Mouse (Mus musculus): ENCODE measurements around the gene Aif1l. TPM values are rescaled to one million over a fixed set of nuclear protein-coding genes. Genes with fewer than 3 reads are reported as not detected.
"Not testable (repeated sequence)": the region's sequence is repeated elsewhere in the genome, so short reads cannot be mapped to it uniquely, and the experiment has no call there.

The Aif1l gene
- 0.58 and 0.87 TPM in 2 replicates for polyA plus RNA-seq (2012; rRNA removed)

DNA sequence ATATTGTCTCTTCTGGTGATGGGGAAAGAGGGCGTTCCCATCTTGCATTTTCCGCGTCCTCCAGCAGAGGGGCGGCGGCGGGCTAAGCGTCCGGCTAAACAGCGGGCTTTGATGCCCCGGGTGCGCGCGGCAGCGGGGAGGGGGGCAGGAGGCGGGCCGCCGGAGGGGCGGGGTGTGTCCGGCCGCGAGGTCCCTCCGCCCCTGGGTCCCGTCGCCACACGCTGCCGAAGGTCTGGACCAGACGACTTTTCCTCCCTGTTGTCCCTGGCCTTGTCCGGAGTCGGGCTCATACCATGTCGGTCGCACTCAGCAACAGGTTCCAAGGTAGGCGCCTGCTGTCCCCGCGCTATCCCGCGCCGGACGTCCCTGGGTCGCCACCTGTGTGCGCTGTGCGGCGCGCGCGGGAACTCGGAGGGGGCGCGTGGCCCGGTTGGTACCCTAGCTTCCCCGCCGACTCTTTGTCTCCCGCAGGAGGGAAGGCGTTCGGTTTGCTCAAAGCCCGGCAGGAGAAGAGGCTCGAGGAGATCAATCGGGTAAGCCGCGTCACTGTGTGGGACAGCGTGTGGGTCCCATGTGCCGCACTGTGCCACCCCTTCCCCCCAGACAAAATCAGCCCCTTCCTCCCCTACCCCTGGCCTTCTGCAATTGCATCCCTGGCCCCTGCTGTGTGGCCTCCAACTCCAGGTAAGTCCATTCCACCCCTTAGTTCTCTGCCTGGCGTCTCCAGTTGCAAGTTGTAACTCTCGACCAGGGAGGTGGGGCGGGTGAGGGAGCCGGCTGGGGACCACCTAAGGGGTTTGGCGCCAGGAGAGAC is at the start of gene Aif1l:
Aif1l (plus strand) TSS at position 82 of the 814 bp plus-strand sequence.
- 1% methylated on average over 66 of the region's 66 CpGs for WGBS
- DNase-seq (ENCODE audit: low read depth, low spot score), result no peak

GRCm38 (mm10) chr2:31900932-31901331 is 49.0 kb upstream of the Aif1l start:
- WGBS, result 81% methylated on average over 4 of the region's 4 CpGs

DNA sequence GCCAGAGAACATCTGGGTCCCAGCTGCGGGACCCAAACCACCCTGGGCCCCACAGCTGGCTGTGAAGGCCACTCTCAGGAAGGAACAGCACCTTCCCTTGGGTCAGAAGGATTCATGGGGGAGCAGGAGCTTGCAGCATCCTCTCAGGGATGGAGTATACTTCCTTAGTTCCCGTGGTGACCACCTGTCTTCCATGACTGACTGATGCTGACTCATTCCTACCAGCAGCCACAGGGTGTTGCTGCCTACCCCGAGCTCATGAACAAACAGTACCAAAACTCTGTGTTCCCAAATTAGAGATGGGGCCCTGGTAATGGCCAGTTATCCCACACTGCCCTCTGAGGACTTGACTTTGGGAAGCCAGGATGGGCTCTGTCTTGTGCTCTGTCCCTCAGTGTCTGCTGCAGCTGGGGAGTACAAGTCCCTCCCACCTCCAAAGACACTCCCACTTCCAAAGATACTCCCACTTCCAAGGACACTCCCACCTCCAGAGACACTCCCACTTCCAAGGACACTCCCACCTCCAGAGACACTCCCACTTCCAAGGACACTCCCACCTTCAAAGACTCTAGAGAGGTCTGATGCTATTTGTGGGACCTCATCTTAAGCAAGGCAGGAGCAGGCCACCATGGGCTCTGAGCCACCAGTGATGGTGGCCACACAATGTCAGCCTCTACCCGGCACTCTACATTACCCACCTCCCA is 48.1 kb upstream of the Aif1l start:
- WGBS, result 46% methylated on average over 4 of the region's 4 CpGs
- no peak for DNase-seq (ENCODE audit: low read depth, low spot score)

More at GRCm38 (mm10) chr2:31900932-31901331, 49.0 kb upstream of the Aif1l start:
- no peak for DNase-seq (ENCODE audit: low read depth, low spot score)

DNA sequence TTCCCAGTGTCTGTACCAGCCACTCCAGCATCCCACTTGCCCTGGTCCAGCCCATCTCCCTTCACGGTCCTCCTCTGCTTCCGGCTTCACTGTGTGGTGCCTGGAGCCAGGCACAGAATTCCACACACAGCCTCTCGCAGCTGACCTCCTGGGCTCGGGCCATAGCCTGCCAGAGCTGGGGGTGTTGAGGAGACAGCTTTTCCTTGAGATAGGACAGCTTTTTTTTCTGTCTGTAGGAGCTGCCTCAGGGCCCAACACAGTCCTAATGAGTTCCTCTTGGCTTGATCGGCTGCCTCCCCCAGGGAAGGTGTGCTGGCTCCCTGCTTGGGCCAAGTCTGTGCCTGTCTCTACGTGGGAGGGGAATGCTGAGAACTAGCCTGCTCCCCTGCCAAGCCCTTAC is 45.9 kb upstream of the Aif1l start:
- DNase-seq (ENCODE audit: low read depth, low spot score), result no peak
- 46% methylated on average over 6 of the region's 6 CpGs for WGBS

DNA sequence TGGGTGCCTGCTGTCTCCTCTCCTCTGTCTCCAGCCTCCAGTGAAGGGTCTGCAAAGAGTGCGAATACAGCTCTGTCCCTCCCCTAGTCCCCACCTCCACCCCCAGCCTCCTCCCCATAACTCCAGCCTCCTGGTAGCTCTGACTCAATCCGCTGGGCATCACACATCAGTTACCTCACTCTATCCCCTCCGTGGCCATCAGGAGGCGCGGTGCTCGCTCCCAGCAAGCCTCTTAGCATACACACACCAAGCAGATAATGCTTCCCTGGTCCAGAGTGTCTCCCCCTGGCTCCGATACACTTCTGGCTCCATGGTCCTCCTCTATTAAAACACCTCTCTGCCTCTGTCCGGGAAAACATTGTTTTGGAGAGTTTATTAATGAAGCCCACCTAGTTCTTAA is 45.3 kb upstream of the Aif1l start:
- 21% methylated on average over 8 of the region's 8 CpGs for WGBS
- DNase-seq (ENCODE audit: low read depth, low spot score), result no peak

DNA sequence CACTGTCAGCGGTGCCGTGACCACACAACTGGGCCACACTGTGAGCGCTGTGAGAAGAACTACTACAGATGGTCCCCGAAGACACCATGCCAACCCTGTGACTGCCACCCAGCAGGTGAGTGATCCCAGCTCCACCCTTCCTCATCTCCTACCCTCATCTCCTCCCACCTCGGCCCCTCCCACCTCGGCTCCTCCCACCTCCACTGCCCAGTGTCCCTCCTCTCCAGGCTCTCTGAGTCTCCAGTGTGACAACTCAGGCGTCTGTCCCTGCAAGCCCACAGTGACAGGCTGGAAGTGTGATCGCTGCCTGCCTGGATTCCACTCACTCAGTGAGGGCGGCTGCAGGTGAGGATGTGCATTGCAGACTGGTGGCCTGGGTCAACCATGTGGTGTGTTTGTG is 44.3 kb upstream of the Aif1l start:
- WGBS, result 39% methylated on average over 9 of the region's 9 CpGs

GRCm38 (mm10) chr2:31906407-31906806 is 43.5 kb upstream of the Aif1l start:
- 52% methylated on average over 9 of the region's 9 CpGs for WGBS
- no peak for DNase-seq (ENCODE audit: low read depth, low spot score)

More for the DNA sequence above, 44.3 kb upstream of the Aif1l start:
- peak; percentile 1 for DNase-seq (ENCODE audit: low read depth, low spot score)

- no peak for DNase-seq (ENCODE audit: low read depth, low spot score)
- WGBS, result 72% methylated on average over 4 of the region's 4 CpGs
Measured at GRCm38 (mm10) chr2:31912575-31912974, 37.4 kb upstream of the Aif1l start.

- not testable (repeated sequence) for DNase-seq (ENCODE audit: low read depth, low spot score)
Measured at GRCm38 (mm10) chr2:31914213-31914612, 35.7 kb upstream of the Aif1l start.

DNA sequence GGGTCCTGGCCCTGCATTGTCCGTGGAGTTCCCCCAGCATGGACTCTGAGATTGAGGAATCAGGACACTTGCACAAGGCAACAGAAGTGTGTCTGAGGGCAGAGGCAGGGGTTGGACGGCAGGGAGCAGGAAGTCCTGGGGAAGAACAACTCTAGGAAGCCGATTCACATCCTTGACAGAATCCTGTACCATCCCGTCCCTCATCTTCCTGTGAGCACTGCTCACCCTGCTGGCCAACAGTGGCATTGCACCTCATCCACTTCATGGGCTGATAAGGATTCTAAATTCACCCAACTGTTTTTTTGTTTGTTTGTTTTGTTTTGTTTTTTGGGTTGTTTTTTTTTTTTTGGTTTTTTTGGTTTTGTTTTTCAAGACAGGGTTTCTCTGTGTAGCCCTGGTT is 34.8 kb upstream of the Aif1l start:
- DNase-seq (ENCODE audit: low read depth, low spot score), result peak; percentile 27
- WGBS, result 22% methylated on average over 4 of the region's 4 CpGs

DNA sequence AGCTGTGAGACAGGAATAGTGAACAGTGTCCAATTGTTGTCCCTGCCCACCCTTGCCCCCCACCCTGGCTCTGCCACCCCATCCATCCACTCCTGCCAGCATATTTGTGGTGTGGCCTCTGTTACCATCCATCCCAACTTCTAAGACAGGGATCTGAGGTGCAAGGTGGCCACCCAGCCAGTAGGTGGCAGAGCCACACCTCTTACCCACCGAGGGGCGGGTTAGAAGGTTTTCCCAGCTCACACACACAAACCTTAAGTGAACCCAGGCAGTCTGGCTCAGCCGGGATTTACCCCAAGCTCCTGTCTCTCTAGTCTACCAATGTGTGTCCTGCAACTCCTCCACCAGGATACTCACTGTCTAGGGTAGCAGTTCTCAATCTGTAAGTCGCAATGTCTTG is 32.3 kb upstream of the Aif1l start:
- 20% methylated on average over 4 of the region's 4 CpGs for WGBS
- no peak for DNase-seq (ENCODE audit: low read depth, low spot score)

- no peak for DNase-seq (ENCODE audit: low read depth, low spot score)
- WGBS, result 69% methylated on average over 4 of the region's 4 CpGs
Measured at GRCm38 (mm10) chr2:31923645-31924044, 26.3 kb upstream of the Aif1l start.

GRCm38 (mm10) chr2:31924811-31925210 is 25.1 kb upstream of the Aif1l start:
- WGBS, result 16% methylated on average over 9 of the region's 9 CpGs
- DNase-seq (ENCODE audit: low read depth, low spot score), result no peak

DNA sequence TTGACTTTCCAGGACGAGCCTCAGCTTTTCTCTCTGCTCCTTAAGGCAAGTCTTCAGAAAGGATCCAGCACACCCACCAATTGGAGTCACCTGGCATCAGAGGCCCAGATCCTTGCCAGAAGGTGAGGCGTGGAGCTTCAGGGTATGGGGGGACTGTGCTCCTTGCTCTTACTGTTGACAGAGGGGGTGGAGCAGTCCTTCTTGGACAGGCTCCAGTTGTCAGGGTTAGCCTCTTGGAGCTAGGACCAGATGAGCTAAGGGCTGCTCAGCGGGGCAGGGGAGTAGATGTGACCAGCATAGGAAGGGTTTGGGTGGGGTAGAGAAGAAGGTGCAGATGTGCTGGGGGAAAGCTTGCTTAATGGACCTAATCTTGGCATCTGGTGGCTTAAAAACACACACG is 24.0 kb upstream of the Aif1l start:
- no peak for DNase-seq (ENCODE audit: low read depth, low spot score)
- WGBS, result 20% methylated on average over 4 of the region's 4 CpGs

- 73% methylated on average over 3 of the region's 3 CpGs for WGBS
- DNase-seq (ENCODE audit: low read depth, low spot score), result no peak
Measured at GRCm38 (mm10) chr2:31929664-31930063, 20.3 kb upstream of the Aif1l start.

DNA sequence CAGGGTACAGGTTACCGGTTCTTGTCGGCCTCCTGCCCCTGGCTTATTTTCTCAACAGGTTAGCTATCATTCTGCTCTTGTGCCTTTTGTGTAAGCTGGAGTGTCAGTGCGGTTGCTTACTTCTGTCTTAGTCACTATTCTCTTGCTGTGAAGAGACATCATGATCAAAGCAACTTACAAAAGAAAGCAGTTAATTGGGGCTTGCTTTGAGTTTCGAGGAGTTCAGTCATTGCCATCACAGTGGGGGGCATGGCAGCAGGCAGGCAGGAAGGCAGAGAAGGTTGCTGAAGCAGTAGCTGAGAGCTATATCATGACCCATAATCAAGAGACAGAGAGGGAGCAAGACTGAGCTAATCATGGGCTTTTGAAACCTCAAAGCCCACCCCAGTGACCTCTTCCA is 15.4 kb upstream of the Aif1l start:
- DNase-seq (ENCODE audit: low read depth, low spot score), result no peak
- 62% methylated on average over 4 of the region's 4 CpGs for WGBS

DNA sequence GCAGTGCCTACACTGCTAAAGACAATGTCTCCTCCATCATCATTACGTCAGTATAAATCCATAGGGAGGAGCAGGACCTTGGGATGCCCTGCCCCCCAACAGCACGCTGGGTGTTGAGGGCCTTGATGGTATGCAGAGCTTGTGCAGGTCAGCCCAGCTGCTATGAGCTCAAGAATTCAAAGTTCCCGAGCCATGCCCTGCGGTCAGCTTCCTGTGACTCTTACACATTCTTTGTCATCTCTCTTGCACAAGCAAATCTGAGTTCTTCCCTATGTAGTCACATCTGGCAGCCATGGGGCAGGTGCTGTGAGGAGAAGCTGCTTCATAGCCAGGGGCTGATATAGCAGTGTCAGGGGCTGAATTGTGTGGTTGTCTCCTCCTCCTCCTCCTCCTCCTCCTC is 14.9 kb upstream of the Aif1l start:
- no peak for DNase-seq (ENCODE audit: low read depth, low spot score)
- WGBS, result 23% methylated on average over 4 of the region's 4 CpGs

GRCm38 (mm10) chr2:31938298-31938697 is 11.6 kb upstream of the Aif1l start:
- 44% methylated on average over 1 of the region's 1 CpGs for WGBS
- no peak for DNase-seq (ENCODE audit: low read depth, low spot score)

DNA sequence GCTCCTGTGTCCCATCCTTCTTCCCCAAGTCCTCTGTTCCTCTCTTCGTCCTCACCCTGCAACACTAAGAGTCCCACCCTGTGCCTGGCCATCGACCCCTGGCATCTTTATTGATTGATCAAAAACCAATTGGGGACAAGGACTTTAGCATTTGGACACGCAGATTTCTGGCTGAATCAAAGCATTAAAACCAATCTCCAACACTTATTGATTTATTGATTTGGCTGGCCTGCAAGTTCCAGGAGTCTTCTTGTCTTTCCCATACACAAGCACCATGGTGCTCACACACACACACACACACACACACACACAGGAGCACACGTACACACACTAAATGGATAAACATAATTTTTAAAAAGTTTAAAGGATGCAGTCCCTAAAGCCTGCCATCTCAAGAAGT is 6.9 kb upstream of the Aif1l start:
- 66% methylated on average over 4 of the region's 4 CpGs for WGBS
- no peak for DNase-seq (ENCODE audit: low read depth, low spot score)

DNA sequence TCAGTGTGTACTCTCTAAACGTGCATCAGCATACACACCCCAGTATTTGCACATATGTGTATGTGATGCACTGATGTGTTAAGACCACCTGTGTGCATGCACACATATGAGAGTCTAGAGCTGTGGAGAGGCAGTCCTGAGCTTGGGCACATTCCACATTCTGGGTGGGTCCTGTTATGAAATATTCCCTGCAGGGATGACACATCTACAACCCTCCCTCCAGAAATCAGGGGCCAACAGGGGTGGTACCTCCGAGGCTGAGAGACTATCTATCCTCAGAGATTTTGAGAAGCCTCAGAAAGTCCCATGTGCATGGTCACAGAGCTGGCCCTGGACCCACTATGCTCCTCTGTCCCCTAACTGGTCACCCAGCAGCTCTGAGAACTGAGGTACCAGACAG is 4.4 kb upstream of the Aif1l start:
- 49% methylated on average over 2 of the region's 2 CpGs for WGBS
- DNase-seq (ENCODE audit: low read depth, low spot score), result no peak

DNA sequence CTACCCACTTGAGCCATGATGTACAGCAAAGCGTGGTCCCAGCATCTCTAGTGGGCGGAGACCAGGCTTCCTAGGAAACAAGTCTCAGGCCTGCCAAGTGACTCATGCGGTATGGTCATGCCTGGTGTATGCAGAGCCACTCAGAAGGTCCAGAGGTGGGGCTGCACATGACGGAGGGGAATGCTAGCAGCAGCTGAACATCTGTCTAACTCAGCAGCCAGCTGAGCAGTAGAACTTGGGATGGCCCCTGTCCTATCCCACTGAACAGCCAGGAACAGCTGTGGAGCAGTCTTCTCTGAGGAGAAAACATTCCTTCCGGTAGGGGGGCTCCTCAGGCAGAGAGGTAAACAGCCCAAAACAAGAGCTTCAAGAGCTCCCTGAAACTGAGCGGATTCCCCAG is 1.5 kb upstream of the Aif1l start:
- 48% methylated on average over 6 of the region's 6 CpGs for WGBS
- DNase-seq (ENCODE audit: low read depth, low spot score), result no peak

Measured in large intestine, adult 2 months (tissue).